Mouse (Mus musculus): ENCODE measurements around the gene Bend6.

- no peak for TF ChIP-seq CTCF (conservative IDR thresholded peaks at IDR 0.05; ENCODE audit: low read length)
- no peak for TF ChIP-seq POU5F1 (IDR thresholded peaks at IDR 0.05; ENCODE audit: borderline replicate concordance, low read length)
- TF ChIP-seq NANOG (IDR thresholded peaks at IDR 0.05; ENCODE audit: borderline replicate concordance, low read length): no peak
Observed at GRCm38 (mm10) chr1:33907421-33908190, at the start of gene Bend6.

Data from E14TG2a.4 (cell line).